Mouse (Mus musculus): ENCODE results near the gene Pnkd. TPM values are rescaled to one million over a fixed set of nuclear protein-coding genes. Genes with fewer than 3 reads are reported as not detected.

The Pnkd gene
- polyA plus RNA-seq, 1 experiment from 2014 or later: 167 TPM

DNA sequence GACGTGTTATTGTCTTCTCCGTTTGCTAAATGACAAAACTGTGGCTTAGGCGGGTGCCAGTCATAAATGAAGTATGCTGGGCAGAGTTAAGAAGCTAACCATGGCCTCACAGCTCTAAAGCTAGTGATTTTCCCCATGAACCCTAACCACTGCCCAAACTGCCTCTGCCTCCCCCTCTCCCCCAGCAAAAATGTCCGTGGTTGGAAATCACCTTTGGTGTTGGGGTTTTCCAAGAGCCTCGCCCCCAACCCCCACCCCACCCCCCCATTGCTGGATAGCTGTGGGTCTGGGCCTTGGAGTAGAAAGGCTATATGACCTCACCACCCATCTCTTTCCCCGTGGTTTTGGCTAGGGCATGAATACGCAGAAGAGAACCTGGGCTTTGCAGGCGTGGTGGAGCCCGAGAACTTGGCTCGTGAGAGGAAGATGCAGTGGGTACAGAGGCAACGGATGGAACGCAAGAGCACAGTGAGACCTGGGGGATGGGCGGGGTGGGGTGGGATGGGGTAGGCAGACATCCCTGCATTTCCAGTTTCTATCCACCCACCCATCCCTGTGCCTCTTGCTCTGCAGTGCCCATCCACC is 66.5 kb downstream of the Pnkd start:
- WGBS: 95% methylated on average over 13 of the region's 13 CpGs
- Histone ChIP-seq H3K27ac (ENCODE audit: low read depth, low read length) (no peak overlapping the region), H3K4me2 (ENCODE audit: low read length) (no peak overlapping the region), H3K36me3 (ENCODE audit: control insufficient read depth, insufficient read depth, low read length) (peaks cover 16% of the 10 kb centered on the region), H3K4me1 (ENCODE audit: control insufficient read depth, insufficient read depth, low read depth, low read length) (no peaks in the 10 kb centered on the region), H3K4me3 (ENCODE audit: low read length) (no peak overlapping the region), H3K27me3 (replicated peaks; ENCODE audit: control insufficient read depth, insufficient read depth, low read length) (no peaks in the 10 kb centered on the region), H3K9me3 (ENCODE audit: control insufficient read depth, low read length) (no peaks in the 10 kb centered on the region), H3K9ac (ENCODE audit: low read depth, low read length) (no peak overlapping the region)
- no peak for ATAC-seq

DNA sequence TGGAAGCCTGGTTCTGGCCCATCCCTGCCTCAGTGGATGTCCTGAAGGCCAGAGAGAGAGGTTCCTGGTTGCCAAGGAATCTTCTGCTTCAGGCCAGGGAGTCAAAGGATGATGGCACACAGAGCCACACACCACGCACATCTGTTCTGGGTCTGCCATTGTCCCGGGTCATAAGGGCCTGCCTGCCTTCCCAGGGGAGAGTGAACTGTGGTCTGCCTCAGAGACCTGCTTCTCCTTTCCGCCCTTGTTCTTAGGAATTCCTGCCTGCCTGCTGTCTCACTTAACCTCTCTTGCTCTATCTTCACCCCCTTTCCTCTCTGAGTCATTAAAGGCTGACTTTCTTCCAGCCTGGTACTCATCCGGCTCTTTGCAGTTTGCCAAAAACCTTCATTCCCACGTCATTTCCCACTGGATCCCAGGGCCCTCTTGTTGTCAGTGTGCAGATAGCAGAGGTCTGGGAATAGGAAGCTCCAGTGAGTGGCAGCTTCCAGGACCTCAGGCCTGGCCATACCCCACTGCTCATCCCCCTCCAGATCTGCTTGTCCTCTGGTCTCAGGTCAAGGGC is 67.9 kb downstream of the Pnkd start:
- 81% methylated on average over 5 of the region's 5 CpGs for WGBS
- no peak overlapping the region for H3K27ac ChIP-seq (ENCODE audit: low read depth, low read length)
- peaks cover 16% of the 10 kb centered on the region for H3K36me3 ChIP-seq (ENCODE audit: control insufficient read depth, insufficient read depth, low read length)
- no peak overlapping the region for H3K4me2 ChIP-seq (ENCODE audit: low read length)
- H3K9ac ChIP-seq (ENCODE audit: low read depth, low read length): no peak overlapping the region
- no peak overlapping the region for H3K4me3 ChIP-seq (ENCODE audit: low read length)
- no peaks in the 10 kb centered on the region for H3K4me1 ChIP-seq (ENCODE audit: control insufficient read depth, insufficient read depth, low read depth, low read length)
- no peaks in the 10 kb centered on the region for H3K9me3 ChIP-seq (ENCODE audit: control insufficient read depth, low read length)
- no peaks in the 10 kb centered on the region for H3K27me3 ChIP-seq (replicated peaks; ENCODE audit: control insufficient read depth, insufficient read depth, low read length)
- ATAC-seq: no peak

DNA sequence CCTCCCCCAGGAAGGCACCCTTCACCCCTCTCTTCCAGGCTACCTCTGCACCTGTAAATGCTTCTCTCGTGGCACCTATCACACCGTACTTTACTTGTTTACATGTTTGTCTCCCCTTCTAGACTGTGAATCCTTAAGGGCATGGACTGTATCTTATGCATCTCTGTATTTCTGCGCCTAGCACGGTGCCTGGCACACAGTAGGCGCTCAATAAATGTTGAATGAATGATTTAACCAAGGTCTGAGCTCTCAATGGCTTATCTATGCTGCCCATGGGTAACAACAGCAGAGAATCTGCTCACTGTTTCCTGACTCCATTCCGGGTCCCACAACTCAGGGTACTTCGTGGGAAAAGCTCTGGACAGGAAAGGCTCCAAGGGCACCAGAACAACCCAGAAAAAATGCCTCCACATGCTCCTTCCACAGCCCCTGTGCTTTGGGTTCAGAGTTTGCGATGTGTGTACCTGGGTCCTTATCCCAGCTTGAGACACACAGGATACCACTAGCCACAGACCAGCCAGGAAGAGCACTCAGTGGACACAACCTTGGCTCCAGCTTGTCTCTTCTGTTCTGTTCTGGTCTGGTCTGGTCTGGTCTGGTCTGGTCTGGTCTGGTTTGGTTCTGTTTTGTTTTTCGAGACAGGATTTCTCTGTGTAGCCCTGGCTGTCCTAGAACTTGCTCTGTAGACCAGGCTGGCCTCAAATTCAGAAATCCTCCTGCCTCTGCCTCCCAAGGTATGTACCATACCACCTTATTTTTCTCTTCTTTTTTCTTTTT is 68.9 kb downstream of the Pnkd start:
- Histone ChIP-seq H3K4me3 (ENCODE audit: low read length) (no peak overlapping the region), H3K4me2 (ENCODE audit: low read length) (no peak overlapping the region), H3K9ac (ENCODE audit: low read depth, low read length) (no peak overlapping the region), H3K27me3 (replicated peaks; ENCODE audit: control insufficient read depth, insufficient read depth, low read length) (no peaks in the 10 kb centered on the region), H3K27ac (ENCODE audit: low read depth, low read length) (no peak overlapping the region), H3K9me3 (ENCODE audit: control insufficient read depth, low read length) (no peaks in the 10 kb centered on the region), H3K36me3 (ENCODE audit: control insufficient read depth, insufficient read depth, low read length) (peaks cover 16% of the 10 kb centered on the region), H3K4me1 (ENCODE audit: control insufficient read depth, insufficient read depth, low read depth, low read length) (no peaks in the 10 kb centered on the region)
- ATAC-seq: no peak
- WGBS: 93% methylated on average over 9 of the region's 9 CpGs

- no peaks in the 10 kb centered on the region for H3K27me3 ChIP-seq (replicated peaks; ENCODE audit: control insufficient read depth, insufficient read depth, low read length)
- H3K4me1 ChIP-seq (ENCODE audit: control insufficient read depth, insufficient read depth, low read depth, low read length): no peaks in the 10 kb centered on the region
- H3K9ac ChIP-seq (ENCODE audit: low read depth, low read length): no peak overlapping the region
- no peak for ATAC-seq
- H3K36me3 ChIP-seq (ENCODE audit: control insufficient read depth, insufficient read depth, low read length): peaks cover 4% of the 10 kb centered on the region
- no peaks in the 10 kb centered on the region for H3K9me3 ChIP-seq (ENCODE audit: control insufficient read depth, low read length)
- no peak overlapping the region for H3K27ac ChIP-seq (ENCODE audit: low read depth, low read length)
- no peak overlapping the region for H3K4me2 ChIP-seq (ENCODE audit: low read length)
- H3K4me3 ChIP-seq (ENCODE audit: low read length): no peak overlapping the region
Measured at GRCm38 (mm10) chr1:74357531-74357930, 72.8 kb downstream of the Pnkd start.

- no peak overlapping the region for H3K9ac ChIP-seq (ENCODE audit: low read depth, low read length)
- no peak overlapping the region for H3K4me3 ChIP-seq (ENCODE audit: low read length)
- no peaks in the 10 kb centered on the region for H3K9me3 ChIP-seq (ENCODE audit: control insufficient read depth, low read length)
- H3K27me3 ChIP-seq (replicated peaks; ENCODE audit: control insufficient read depth, insufficient read depth, low read length): no peaks in the 10 kb centered on the region
- no peak for ATAC-seq
- 91% methylated on average over 5 of the region's 5 CpGs for WGBS
- H3K4me1 ChIP-seq (ENCODE audit: control insufficient read depth, insufficient read depth, low read depth, low read length): no peaks in the 10 kb centered on the region
- no peak overlapping the region for H3K4me2 ChIP-seq (ENCODE audit: low read length)
- no peaks in the 10 kb centered on the region for H3K36me3 ChIP-seq (ENCODE audit: control insufficient read depth, insufficient read depth, low read length)
- no peak overlapping the region for H3K27ac ChIP-seq (ENCODE audit: low read depth, low read length)
Measured at GRCm38 (mm10) chr1:74359952-74360517, 75.3 kb downstream of the Pnkd start.

DNA sequence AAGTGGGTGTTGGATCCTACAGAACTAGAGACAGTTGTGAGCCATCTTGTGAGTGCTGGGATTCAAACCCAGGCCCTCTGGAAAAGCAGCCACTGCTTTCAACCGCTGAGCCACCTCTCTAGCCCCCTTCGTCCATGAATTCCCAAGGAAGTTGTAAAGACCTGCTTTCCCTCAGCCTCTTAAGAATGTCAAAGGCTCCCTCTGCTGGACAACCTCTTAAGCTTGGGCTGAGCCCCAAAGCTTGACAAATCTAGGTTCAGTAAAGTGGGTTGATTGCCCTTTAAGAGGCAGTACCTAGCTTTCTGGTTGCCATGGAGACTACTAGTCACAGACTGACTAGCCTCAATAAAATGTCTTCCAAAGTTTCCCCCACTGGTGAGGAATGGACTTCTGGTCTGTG is 77.1 kb downstream of the Pnkd start, which contains the start of gene Catip:
Gene Catip (plus strand): TSS at position 297 of the 400 bp plus-strand sequence.
- Histone ChIP-seq H3K27ac (ENCODE audit: low read depth, low read length) (no peak within 1 kb of the TSS), H3K4me3 (ENCODE audit: low read length) (no peak within 1 kb of the TSS), H3K4me2 (ENCODE audit: low read length) (0 out of 2 replicates have a peak within 1 kb of the TSS, but pooled peaks have one; percentile 4), H3K36me3 (ENCODE audit: control insufficient read depth, insufficient read depth, low read length) (no peaks in the 10 kb centered on the region), H3K9me3 (ENCODE audit: control insufficient read depth, low read length) (no peaks in the 10 kb centered on the region), H3K27me3 (replicated peaks; ENCODE audit: control insufficient read depth, insufficient read depth, low read length) (no peaks in the 10 kb centered on the region), H3K9ac (ENCODE audit: low read depth, low read length) (no peak within 1 kb of the TSS), H3K4me1 (ENCODE audit: control insufficient read depth, insufficient read depth, low read depth, low read length) (no peaks in the 10 kb centered on the region)
- ATAC-seq: peak; percentile 80
- 0% methylated on average over 2 of the region's 2 CpGs for WGBS

GRCm38 (mm10) chr1:74362325-74363229 is 77.8 kb downstream of the Pnkd start:
- 0 out of 2 replicates have a peak overlapping the region, but pooled peaks have one; percentile 4 for H3K4me2 ChIP-seq (ENCODE audit: low read length)
- ATAC-seq: peak; percentile 40; the same call in 1 of the 2 replicates
- no peaks in the 10 kb centered on the region for H3K36me3 ChIP-seq (ENCODE audit: control insufficient read depth, insufficient read depth, low read length)
- H3K9me3 ChIP-seq (ENCODE audit: control insufficient read depth, low read length): no peaks in the 10 kb centered on the region
- WGBS: 66% methylated on average over 17 of the region's 17 CpGs
- H3K4me1 ChIP-seq (ENCODE audit: control insufficient read depth, insufficient read depth, low read depth, low read length): no peaks in the 10 kb centered on the region
- no peak overlapping the region for H3K4me3 ChIP-seq (ENCODE audit: low read length)
- H3K9ac ChIP-seq (ENCODE audit: low read depth, low read length): no peak overlapping the region
- no peaks in the 10 kb centered on the region for H3K27me3 ChIP-seq (replicated peaks; ENCODE audit: control insufficient read depth, insufficient read depth, low read length)
- no peak overlapping the region for H3K27ac ChIP-seq (ENCODE audit: low read depth, low read length)

GRCm38 (mm10) chr1:74363437-74363836 is 78.7 kb downstream of the Pnkd start:
- H3K4me3 ChIP-seq (ENCODE audit: low read length): no peak overlapping the region
- ATAC-seq: no peak
- no peak overlapping the region for H3K9ac ChIP-seq (ENCODE audit: low read depth, low read length)
- H3K9me3 ChIP-seq (ENCODE audit: control insufficient read depth, low read length): no peaks in the 10 kb centered on the region
- no peak overlapping the region for H3K4me2 ChIP-seq (ENCODE audit: low read length)
- WGBS: 83% methylated on average over 5 of the region's 5 CpGs
- H3K4me1 ChIP-seq (ENCODE audit: control insufficient read depth, insufficient read depth, low read depth, low read length): peaks cover 5% of the 10 kb centered on the region; the same call in 1 of the 2 replicates
- no peaks in the 10 kb centered on the region for H3K36me3 ChIP-seq (ENCODE audit: control insufficient read depth, insufficient read depth, low read length)
- no peak overlapping the region for H3K27ac ChIP-seq (ENCODE audit: low read depth, low read length)
- H3K27me3 ChIP-seq (replicated peaks; ENCODE audit: control insufficient read depth, insufficient read depth, low read length): no peaks in the 10 kb centered on the region
